Mouse (Mus musculus) B cell, adult 2 months (primary cell): ENCODE results near the gene Ctsz.

Experiments
- DNase-seq, 2 experiments: peaks; one replicate each; pipeline ENCODE4 v3.0.0; 2022

The Ctsz gene

GRCm38 (mm10) chr2:174439961-174440360 is 1.1 kb upstream of the Ctsz start:
- no peak for DNase-seq

GRCm38 (mm10) chr2:174439450-174439838 is 605 bp upstream of the Ctsz start:
- DNase-seq: peak; percentile 27 to 34

- DNase-seq: no peak
Observed at GRCm38 (mm10) chr2:174438181-174438580, 658 bp downstream of the Ctsz start.

- DNase-seq: peak; percentile 71 to 74
Observed at GRCm38 (mm10) chr2:174437697-174437982, 1.2 kb downstream of the Ctsz start.

- DNase-seq: peak; percentile 53 to 58
Observed at GRCm38 (mm10) chr2:174436916-174437696, 1.7 kb downstream of the Ctsz start.

- peak; percentile 78 to 80 for DNase-seq
Observed at GRCm38 (mm10) chr2:174436076-174436701, 2.6 kb downstream of the Ctsz start.

GRCm38 (mm10) chr2:174434943-174435342 is 3.9 kb downstream of the Ctsz start:
- no peak for DNase-seq

- no peak for DNase-seq
Observed at GRCm38 (mm10) chr2:174428996-174429591, 9.7 kb downstream of the Ctsz start.

- no peak for DNase-seq
Observed at GRCm38 (mm10) chr2:174428076-174428835, 10.6 kb downstream of the Ctsz start.

- DNase-seq: no peak
Observed at GRCm38 (mm10) chr2:174426856-174427255, 12.0 kb downstream of the Ctsz start.

GRCm38 (mm10) chr2:174424301-174425085 is 14.3 kb downstream of the Ctsz start:
- no peak for DNase-seq

- DNase-seq: no peak
Observed at GRCm38 (mm10) chr2:174421107-174421506, 17.7 kb downstream of the Ctsz start.

GRCm38 (mm10) chr2:174415731-174416310 is 23.0 kb downstream of the Ctsz start, which contains the start of gene Nelfcd:
TSS of gene Nelfcd (plus strand) at chr2:174415804.
- peak; percentile 96 to 97 for DNase-seq

GRCm38 (mm10) chr2:174415001-174415730 is 23.7 kb downstream of the Ctsz start:
- DNase-seq: no peak

- DNase-seq: no peak
Observed at GRCm38 (mm10) chr2:174413127-174413526, 25.7 kb downstream of the Ctsz start.

- DNase-seq: no peak
Observed at GRCm38 (mm10) chr2:174410222-174410621, 28.6 kb downstream of the Ctsz start.

GRCm38 (mm10) chr2:174400396-174400795 is 38.4 kb downstream of the Ctsz start:
- no peak for DNase-seq

- DNase-seq: no peak
Observed at GRCm38 (mm10) chr2:174397881-174398280, 41.0 kb downstream of the Ctsz start.

GRCm38 (mm10) chr2:174397065-174397464 is 41.8 kb downstream of the Ctsz start:
- DNase-seq: no peak

GRCm38 (mm10) chr2:174396643-174397042 is 42.2 kb downstream of the Ctsz start:
- no peak for DNase-seq

GRCm38 (mm10) chr2:174393383-174393782 is 45.5 kb downstream of the Ctsz start:
- no peak for DNase-seq
